In genomic region chr7:79740279-79740678, GRCm38 (mm10) we compare ENCODE assay signal across 28 mouse cellular contexts. TPM values are rescaled to one million over a fixed set of nuclear protein-coding genes. Genes with fewer than 3 reads are reported as not detected.
"Had no signal": no experiment of that assay in that cellular context is flagged by ENCODE, and none has a peak within 500 bp of the region (broad histone marks: within the 10 kb centered on the region; RNA-seq: fewer than 3 reads in every experiment).

No protein-coding gene starts in this region.

- H3K9ac ChIP-seq: liver, embryonic 15.5 days; lung, embryonic 15.5 days; midbrain, embryonic 12.5 days; midbrain, embryonic 15.5 days; neural tube, embryonic 12.5 days; neural tube, embryonic 15.5 days had no signal

- H3K27me3 ChIP-seq: liver, embryonic 15.5 days; lung, embryonic 15.5 days; midbrain, embryonic 12.5 days; midbrain, embryonic 15.5 days; neural tube, embryonic 12.5 days; neural tube, embryonic 15.5 days had no signal

- H3K36me3 ChIP-seq: liver, embryonic 15.5 days; midbrain, embryonic 15.5 days had no signal

- H3K27ac ChIP-seq: left cerebral cortex, adult 2 months; liver, embryonic 15.5 days; lung, embryonic 15.5 days; macrophage; midbrain, embryonic 12.5 days; midbrain, embryonic 15.5 days; neural tube, embryonic 12.5 days; neural tube, embryonic 15.5 days; stomach, postnatal 0 days had no signal

- H3K4me2 ChIP-seq: liver, embryonic 11.5 days; liver, embryonic 15.5 days; lung, embryonic 15.5 days; midbrain, embryonic 12.5 days; midbrain, embryonic 15.5 days; neural tube, embryonic 12.5 days; neural tube, embryonic 15.5 days had no signal

- H3K4me3 ChIP-seq: left cerebral cortex, adult 2 months; liver, embryonic 15.5 days; lung, embryonic 15.5 days; midbrain, embryonic 12.5 days; midbrain, embryonic 15.5 days; neural tube, embryonic 12.5 days; neural tube, embryonic 15.5 days had no signal

- H3K9me3 ChIP-seq: liver, embryonic 15.5 days; lung, embryonic 15.5 days; midbrain, embryonic 12.5 days; midbrain, embryonic 15.5 days; neural tube, embryonic 12.5 days; neural tube, embryonic 15.5 days had no signal

- ATAC-seq: inflammation-experienced regulatory T-cells, adult 6 months; intestine, embryonic 16.5 days; midbrain, embryonic 15.5 days had no signal

- DNase-seq: kidney, postnatal 10 days; layer of hippocampus, postnatal 36 days; lung, adult 18-20 months; lung, postnatal 14 days; right cerebral cortex, adult 18-20 months; right cerebral cortex, postnatal 14 days; right cerebral cortex, postnatal 4 days; thymus, adult 2 months; thymus, postnatal 14 days; thymus, postnatal 4 days had no signal

RNA-seq across cellular contexts. Expression of gene Wdr93, which starts 2.7 kb away (rescaled TPM):
- total RNA-seq: megakaryocyte, adult 5-6 weeks had no signal
- polyA plus RNA-seq: liver, embryonic 11.5 days had no signal

RNA-seq across cellular contexts. Expression of gene Plin1, which starts 7.6 kb away (rescaled TPM):
- total RNA-seq: left cerebral cortex, adult 2 months; left cerebral cortex, postnatal 10 days; left cerebral cortex, postnatal 36 days; megakaryocyte, adult 5-6 weeks had no signal
- polyA plus RNA-seq: intestine, embryonic 16.5 days; limb, embryonic 11.5 days; liver, embryonic 11.5 days; liver, embryonic 15.5 days; lung, embryonic 15.5 days; macrophage; midbrain, embryonic 12.5 days; neural tube, embryonic 12.5 days; stomach, embryonic 14.5 days; stomach, postnatal 0 days had no signal

RNA-seq across cellular contexts. Expression of gene Mesp1, which starts 53.3 kb away (rescaled TPM):
- total RNA-seq: layer of hippocampus, adult 8-10 months; left cerebral cortex, postnatal 36 days; megakaryocyte, adult 5-6 weeks had no signal
- polyA plus RNA-seq: inflammation-experienced regulatory T-cells, adult 6 months; intestine, embryonic 16.5 days; limb, embryonic 11.5 days; liver, embryonic 11.5 days; liver, embryonic 15.5 days; lung, embryonic 15.5 days; macrophage; midbrain, embryonic 12.5 days; midbrain, embryonic 15.5 days; neural tube, embryonic 12.5 days; neural tube, embryonic 15.5 days; stomach, embryonic 14.5 days; stomach, postnatal 0 days had no signal
